Mouse (Mus musculus): ENCODE measurements around the gene Morc4.

GRCm38 (mm10) chrX:139841091-139841490 lies 30.4 kb downstream of the Morc4 start:
- TF ChIP-seq EP300 (IDR thresholded peaks at IDR 0.05; ENCODE audit: low read depth) = no peak
- no peak for TF ChIP-seq CTCF (IDR thresholded peaks at IDR 0.05; ENCODE audit: low read depth)

Data from heart, postnatal 0 days (tissue).